Mouse (Mus musculus): ENCODE measurements around the gene Ralgapa1.

DNA sequence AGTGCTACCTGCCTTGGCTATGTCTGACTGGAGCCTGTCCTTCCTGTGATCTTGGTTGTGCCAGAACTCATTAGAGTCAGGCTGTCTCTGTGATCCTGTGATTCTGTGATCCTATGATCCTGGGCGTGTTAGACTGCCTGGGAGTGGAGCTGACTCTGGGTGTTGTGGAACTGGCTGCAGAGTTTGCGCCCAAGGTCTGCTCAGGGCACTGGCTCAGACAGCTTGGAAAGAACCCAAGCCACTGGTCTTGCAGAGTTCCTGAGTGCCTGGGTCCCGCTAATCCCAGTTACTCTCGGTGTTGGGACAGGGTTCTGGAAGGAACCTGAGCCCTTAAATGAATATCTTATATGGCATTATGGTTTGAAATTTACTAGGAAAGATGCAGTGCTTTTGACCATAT is 115.1 kb downstream of the Ralgapa1 start:
- TF ChIP-seq CTCF (IDR thresholded peaks at IDR 0.05; ENCODE audit: control insufficient read depth, insufficient read depth, insufficient read length) (no peak), FOSL1 (IDR thresholded peaks at IDR 0.05; ENCODE audit: insufficient read depth, low read length, poor library complexity, severe bottlenecking) (no peak), USF1 (IDR thresholded peaks at IDR 0.05; ENCODE audit: low read depth) (no peak), CEBPB (IDR thresholded peaks at IDR 0.05; ENCODE audit: low read depth) (no peak), MAX (IDR thresholded peaks at IDR 0.05) (no peak), MYOG (IDR thresholded peaks at IDR 0.05; ENCODE audit: control insufficient read depth, extremely low read depth, insufficient read length) (no peak)

Data from C2C12 (cell line).